Mouse (Mus musculus) myocyte (in vitro differentiated cells): ENCODE measurements around the gene Chrd. TPM values are rescaled to one million over a fixed set of nuclear protein-coding genes. Genes with fewer than 3 reads are reported as not detected.

Experiments
- H3K27me3 ChIP-seq: one replicate; pipeline ENCODE4 v1.6.1; 2011; ENCODE audit not compliant: control insufficient read depth, insufficient read depth, insufficient read length
- H3K36me3 ChIP-seq: one replicate; pipeline ENCODE4 v1.6.1; 2011; ENCODE audit not compliant: control insufficient read depth, insufficient read depth
- H3K4me2 ChIP-seq: one replicate; pipeline ENCODE4 v1.6.1; 2011; ENCODE audit warnings: low read depth, control low read depth
- H3K4me3 ChIP-seq: one replicate; pipeline ENCODE4 v1.5.1; 2011; ENCODE audit warnings: mild to moderate bottlenecking, control low read depth, moderate library complexity
- H3K79me2 ChIP-seq: one replicate; pipeline ENCODE4 v1.6.1; 2011; ENCODE audit not compliant: control insufficient read depth, insufficient read depth
- H3ac ChIP-seq: one replicate; pipeline ENCODE4 v1.6.1; 2011; ENCODE audit not compliant: control insufficient read depth, insufficient read length
- CEBPB ChIP-seq: IDR thresholded peaks from 2 replicates; pipeline ENCODE4 v1.6.1; 2011; ENCODE audit warnings: mild to moderate bottlenecking, moderate library complexity; ENCODE audit not compliant: poor library complexity, insufficient read depth, severe bottlenecking
- E2F4 ChIP-seq: IDR thresholded peaks from one replicate; pipeline ENCODE4 v1.6.1; 2011; ENCODE audit warnings: mild to moderate bottlenecking, control low read depth, moderate library complexity; ENCODE audit not compliant: insufficient read depth
- MAX ChIP-seq: IDR thresholded peaks from one replicate; pipeline ENCODE4 v1.6.1; 2011; ENCODE audit warnings: low read depth, mild to moderate bottlenecking, control low read depth
- MYOD1 ChIP-seq, 3 experiments: IDR thresholded peaks; one replicate each; pipeline ENCODE4 v1.6.1; 2011; ENCODE audit warnings: control low read depth in 2 of 3, low read depth in 2 of 3, mild to moderate bottlenecking in 2 of 3, moderate library complexity in 1 of 3; ENCODE audit not compliant: insufficient read length in 2 of 3, control insufficient read depth in 1 of 3
- MYOG ChIP-seq, 3 experiments: IDR thresholded peaks; one replicate each; pipeline ENCODE4 v1.6.1; 2011; ENCODE audit warnings: control low read depth in 2 of 3, low read depth in 2 of 3, mild to moderate bottlenecking in 2 of 3; ENCODE audit not compliant: insufficient read length in 2 of 3, control insufficient read depth in 1 of 3, insufficient read depth in 1 of 3
- POLR2A ChIP-seq: IDR thresholded peaks from one replicate; pipeline ENCODE4 v1.6.1; 2011; ENCODE audit warnings: low read depth, mild to moderate bottlenecking, control low read depth, moderate library complexity; ENCODE audit not compliant: insufficient read length
- POLR2AphosphoS2 ChIP-seq: IDR thresholded peaks from one replicate; pipeline ENCODE4 v1.6.1; 2011; ENCODE audit warnings: low read depth, control low read depth; ENCODE audit not compliant: insufficient read length
- REST ChIP-seq: IDR thresholded peaks from one replicate; pipeline ENCODE4 v1.6.1; 2011; ENCODE audit warnings: mild to moderate bottlenecking, control low read depth, moderate library complexity; ENCODE audit not compliant: insufficient read depth, insufficient read length
- SRF ChIP-seq: IDR thresholded peaks from one replicate; pipeline ENCODE4 v1.6.1; 2011; ENCODE audit warnings: low read depth; ENCODE audit not compliant: control insufficient read depth, insufficient read length
- TCF12 ChIP-seq: IDR thresholded peaks from one replicate; pipeline ENCODE4 v1.6.1; 2011; ENCODE audit warnings: mild to moderate bottlenecking, control low read depth; ENCODE audit not compliant: poor library complexity, insufficient read depth, severe bottlenecking
- TCF3 ChIP-seq: IDR thresholded peaks from one replicate; pipeline ENCODE4 v1.6.1; 2011; ENCODE audit warnings: low read depth, control low read depth; ENCODE audit not compliant: insufficient read length
- USF1 ChIP-seq: IDR thresholded peaks from one replicate; pipeline ENCODE4 v1.6.1; 2011; ENCODE audit warnings: low read depth, mild to moderate bottlenecking, control low read depth, moderate library complexity
- polyA plus RNA-seq: library from polyadenylated mRNA; unstranded; fragments of >200 nt; fragmentation: generic; extraction: Trizol; gene quantifications from one replicate; pipeline ENCODE4 v1.2.1, GENCODE M21; 2012; ENCODE audit warnings: missing spikeins

Gene Chrd
- polyA plus RNA-seq, 1 experiment = 14.0 TPM

DNA sequence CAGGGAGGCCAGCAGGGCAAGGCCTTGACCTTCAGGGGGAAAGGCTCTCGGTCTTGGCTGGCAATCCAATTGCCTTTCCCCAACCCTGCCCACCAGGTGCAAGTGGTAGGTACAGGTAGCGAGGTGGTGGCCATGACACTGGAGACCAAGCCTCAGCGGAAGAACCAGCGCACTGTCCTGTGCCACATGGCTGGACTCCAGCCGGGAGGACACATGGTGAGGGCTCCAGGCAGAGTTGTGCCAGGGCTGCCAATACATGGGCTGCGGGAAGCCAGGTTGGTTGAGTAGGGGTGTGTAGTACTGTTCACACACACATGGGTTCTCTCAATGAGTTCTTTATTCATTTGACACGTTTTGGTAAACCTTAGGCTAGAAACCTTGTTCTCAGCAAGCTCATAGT, 3.2 kb downstream of the Chrd start:
- no peak overlapping the region for H3K4me2 ChIP-seq
- no peak overlapping the region for H3K4me3 ChIP-seq
- no peaks in the 10 kb centered on the region for H3K36me3 ChIP-seq
- no peaks in the 10 kb centered on the region for H3K79me2 ChIP-seq
- no peaks in the 10 kb centered on the region for H3K27me3 ChIP-seq
- TF ChIP-seq POLR2AphosphoS2 = no peak
- TF ChIP-seq MYOG (IDR thresholded peaks at IDR 0.05; ENCODE audit: control insufficient read depth in 1 of 3, insufficient read depth in 1 of 3, insufficient read length in 2 of 3, low read depth in 2 of 3) = no peak
- H3ac ChIP-seq = no peak overlapping the region

GRCm38 (mm10) chr16:20736823-20737222, 3.9 kb downstream of the Chrd start:
- Histone ChIP-seq H3K79me2 (no peaks in the 10 kb centered on the region), H3ac (no peak overlapping the region), H3K36me3 (no peaks in the 10 kb centered on the region), H3K27me3 (no peaks in the 10 kb centered on the region), H3K4me3 (no peak overlapping the region), H3K4me2 (no peak overlapping the region)
- TF ChIP-seq SRF (no peak), TCF3 (no peak), MYOG (IDR thresholded peaks at IDR 0.05; ENCODE audit: control insufficient read depth in 1 of 3, insufficient read depth in 1 of 3, insufficient read length in 2 of 3, low read depth in 2 of 3) (no peak), POLR2AphosphoS2 (no peak), MAX (no peak), POLR2A (no peak), E2F4 (no peak), USF1 (no peak), MYOD1 (IDR thresholded peaks at IDR 0.05; ENCODE audit: control insufficient read depth in 1 of 3, insufficient read length in 2 of 3, low read depth in 2 of 3) (no peak), REST (no peak), TCF12 (no peak), CEBPB (no peak)

DNA sequence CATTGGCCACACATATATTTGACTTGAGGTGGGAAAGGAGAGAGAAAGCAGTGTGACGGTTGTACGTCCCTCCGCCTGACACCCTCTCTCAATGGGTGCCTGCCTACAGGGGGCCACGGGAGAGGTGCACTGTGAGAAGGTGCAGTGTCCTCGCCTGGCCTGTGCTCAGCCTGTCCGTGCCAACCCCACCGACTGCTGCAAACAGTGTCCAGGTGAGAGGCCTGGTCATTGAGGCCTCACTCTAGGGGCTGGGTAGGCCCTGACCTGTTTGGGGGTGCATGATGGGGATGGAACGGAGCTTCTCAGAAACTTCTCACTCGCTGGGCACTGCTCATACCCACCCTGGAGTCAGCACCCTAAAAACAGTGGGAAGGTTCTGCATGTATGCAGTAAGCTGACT, 6.9 kb downstream of the Chrd start:
- Histone ChIP-seq H3K4me3 (no peak overlapping the region), H3K4me2 (no peak overlapping the region), H3ac (no peak overlapping the region), H3K36me3 (no peaks in the 10 kb centered on the region), H3K27me3 (no peaks in the 10 kb centered on the region), H3K79me2 (no peaks in the 10 kb centered on the region)
- no peak for TF ChIP-seq REST
- no peak for TF ChIP-seq POLR2A
- TF ChIP-seq TCF12 = no peak
- TF ChIP-seq E2F4 = no peak
- TF ChIP-seq POLR2AphosphoS2 = no peak
- TF ChIP-seq MYOD1 (IDR thresholded peaks at IDR 0.05; ENCODE audit: control insufficient read depth in 1 of 3, insufficient read length in 2 of 3, low read depth in 2 of 3) = no peak

- Histone ChIP-seq H3ac (no peak overlapping the region), H3K4me3 (no peak overlapping the region), H3K79me2 (no peaks in the 10 kb centered on the region), H3K36me3 (no peaks in the 10 kb centered on the region), H3K4me2 (peak overlapping the region; percentile 54), H3K27me3 (peaks cover 7% of the 10 kb centered on the region)
- TF ChIP-seq MYOG (IDR thresholded peaks at IDR 0.05; ENCODE audit: control insufficient read depth in 1 of 3, insufficient read depth in 1 of 3, insufficient read length in 2 of 3, low read depth in 2 of 3) (peak; percentile 94 to 98 (median 96)), MYOD1 (IDR thresholded peaks at IDR 0.05; ENCODE audit: control insufficient read depth in 1 of 3, insufficient read length in 2 of 3, low read depth in 2 of 3) (peak; percentile 54 to 97 (median 96)), MAX (peak; percentile 25), TCF12 (peak; percentile 87), CEBPB (no peak), TCF3 (peak; percentile 70)
Measured at GRCm38 (mm10) chr16:20746641-20747040, 13.7 kb downstream of the Chrd start.

- TF ChIP-seq POLR2A (no peak), USF1 (no peak), CEBPB (no peak), MYOG (IDR thresholded peaks at IDR 0.05; ENCODE audit: control insufficient read depth in 1 of 3, insufficient read depth in 1 of 3, insufficient read length in 2 of 3, low read depth in 2 of 3) (no peak), E2F4 (no peak), MYOD1 (IDR thresholded peaks at IDR 0.05; ENCODE audit: control insufficient read depth in 1 of 3, insufficient read length in 2 of 3, low read depth in 2 of 3) (no peak), MAX (no peak), POLR2AphosphoS2 (no peak), SRF (no peak), TCF12 (no peak), TCF3 (no peak), REST (no peak)
- Histone ChIP-seq H3ac (no peak overlapping the region), H3K4me3 (no peak overlapping the region), H3K36me3 (no peaks in the 10 kb centered on the region), H3K27me3 (peaks cover 7% of the 10 kb centered on the region), H3K79me2 (no peaks in the 10 kb centered on the region), H3K4me2 (no peak overlapping the region)
Measured at GRCm38 (mm10) chr16:20750518-20750917, 17.6 kb downstream of the Chrd start.
